Mouse (Mus musculus): ENCODE results near the gene Ugt1a1.

DNA sequence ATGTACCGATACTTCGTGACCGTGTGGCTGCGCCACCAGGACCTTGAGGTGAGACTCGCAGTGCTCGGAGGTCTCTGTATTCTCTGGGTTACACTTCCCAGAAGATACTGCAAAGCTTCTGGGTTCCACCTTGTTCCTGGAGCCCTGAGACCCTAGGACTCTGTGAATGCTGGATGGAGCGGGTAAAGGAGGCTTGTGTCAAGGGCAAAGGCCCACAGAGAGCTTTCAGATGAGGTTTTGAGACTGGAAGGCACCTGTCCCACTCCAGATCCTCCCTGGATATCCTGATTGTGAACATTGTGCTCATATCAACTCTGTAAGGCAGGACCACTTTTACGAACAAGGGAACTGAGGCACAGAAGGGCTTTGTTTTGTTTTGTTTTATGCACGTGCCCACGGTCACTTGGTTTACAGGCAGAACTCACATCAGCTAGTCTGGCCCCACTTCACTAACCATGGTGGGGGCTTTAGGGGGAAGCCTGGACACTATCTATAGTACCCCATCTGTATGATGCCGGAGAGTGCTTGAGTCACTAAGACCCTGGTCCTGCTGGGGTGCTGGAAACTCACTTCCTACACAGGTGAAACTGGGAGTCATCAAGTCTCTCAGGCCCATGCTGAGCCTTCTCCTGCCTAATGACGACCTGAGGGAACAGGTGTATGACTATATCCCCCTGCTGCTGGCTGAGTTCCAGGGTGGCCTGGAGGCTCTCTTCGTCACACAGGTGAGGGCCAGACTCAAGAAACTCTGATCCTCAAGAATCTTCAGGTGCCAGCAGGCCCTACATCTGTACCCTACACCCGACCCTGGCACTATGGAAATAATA, 21.9 kb downstream of the Ugt1a1 start:
- no peak for TF ChIP-seq CTCF (IDR thresholded peaks at IDR 0.05; ENCODE audit: borderline replicate concordance, insufficient read depth, low read length)
- no peak for TF ChIP-seq POLR2A (IDR thresholded peaks at IDR 0.05; ENCODE audit: low read depth, low read length)

Data from embryonic fibroblast, embryonic 13.5 days (primary cell).